Mouse (Mus musculus): ENCODE results near the gene Ascc3. TPM values are rescaled to one million over a fixed set of nuclear protein-coding genes. Genes with fewer than 3 reads are reported as not detected.

The Ascc3 gene
- polyA plus RNA-seq, 1 experiment: 17.8 TPM

- 90% methylated on average over 2 of the region's 2 CpGs for WGBS
- TF ChIP-seq CTCF (IDR thresholded peaks at IDR 0.05; ENCODE audit: insufficient read depth, low read length): no peak
- no peak overlapping the region for H3K4me3 ChIP-seq (replicated peaks; ENCODE audit: extremely low read depth, low read depth, low read length)
- no peak for DNase-seq
- no peaks in the 10 kb centered on the region for H3K4me1 ChIP-seq (ENCODE audit: control insufficient read depth, insufficient read depth, low read length)
Observed at GRCm38 (mm10) chr10:50806166-50806565, 213.7 kb downstream of the Ascc3 start.

- Histone ChIP-seq H3K4me1 (ENCODE audit: control insufficient read depth, insufficient read depth, low read length) (no peaks in the 10 kb centered on the region), H3K4me3 (replicated peaks; ENCODE audit: extremely low read depth, low read depth, low read length) (no peak overlapping the region)
- TF ChIP-seq CTCF (IDR thresholded peaks at IDR 0.05; ENCODE audit: insufficient read depth, low read length): no peak
- TF ChIP-seq POLR2A (IDR thresholded peaks at IDR 0.05; ENCODE audit: borderline replicate concordance, extremely low read depth, low read depth, low read length): no peak
- WGBS: 95% methylated on average over 1 of the region's 1 CpGs
- no peak for DNase-seq
Observed at GRCm38 (mm10) chr10:50822363-50822762, 229.9 kb downstream of the Ascc3 start.

DNA sequence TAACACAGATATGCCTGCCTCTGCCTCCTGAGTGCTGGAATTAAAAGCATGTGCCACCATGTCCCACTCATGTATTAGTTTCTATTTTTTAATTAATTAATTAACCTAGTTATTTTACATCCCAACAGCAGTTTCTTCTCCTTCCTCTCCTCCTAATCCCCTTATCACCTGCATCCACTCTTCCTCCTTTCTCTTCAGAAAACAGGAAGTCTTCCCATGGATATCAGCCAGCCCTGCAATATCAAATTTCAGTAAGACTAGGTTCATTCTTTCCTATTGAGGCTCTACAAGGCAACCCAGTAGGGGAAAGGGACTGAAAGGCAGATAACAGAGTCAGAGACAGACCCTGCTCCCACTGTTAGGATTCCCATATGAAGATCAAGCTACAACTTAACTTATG lies 234.4 kb downstream of the Ascc3 start:
- TF ChIP-seq POLR2A (IDR thresholded peaks at IDR 0.05; ENCODE audit: borderline replicate concordance, extremely low read depth, low read depth, low read length) (no peak), CTCF (IDR thresholded peaks at IDR 0.05; ENCODE audit: insufficient read depth, low read length) (no peak)
- DNase-seq: no peak
- H3K4me1 ChIP-seq (ENCODE audit: control insufficient read depth, insufficient read depth, low read length): no peaks in the 10 kb centered on the region
- H3K4me3 ChIP-seq (replicated peaks; ENCODE audit: extremely low read depth, low read depth, low read length): no peak overlapping the region

- DNase-seq: no peak
- no peak overlapping the region for H3K4me3 ChIP-seq (replicated peaks; ENCODE audit: extremely low read depth, low read depth, low read length)
- H3K4me1 ChIP-seq (ENCODE audit: control insufficient read depth, insufficient read depth, low read length): no peaks in the 10 kb centered on the region
- 82% methylated on average over 2 of the region's 2 CpGs for WGBS
- no peak for TF ChIP-seq POLR2A (IDR thresholded peaks at IDR 0.05; ENCODE audit: borderline replicate concordance, extremely low read depth, low read depth, low read length)
- no peak for TF ChIP-seq CTCF (IDR thresholded peaks at IDR 0.05; ENCODE audit: insufficient read depth, low read length)
Observed at GRCm38 (mm10) chr10:50834533-50834932, 242.1 kb downstream of the Ascc3 start.

DNA sequence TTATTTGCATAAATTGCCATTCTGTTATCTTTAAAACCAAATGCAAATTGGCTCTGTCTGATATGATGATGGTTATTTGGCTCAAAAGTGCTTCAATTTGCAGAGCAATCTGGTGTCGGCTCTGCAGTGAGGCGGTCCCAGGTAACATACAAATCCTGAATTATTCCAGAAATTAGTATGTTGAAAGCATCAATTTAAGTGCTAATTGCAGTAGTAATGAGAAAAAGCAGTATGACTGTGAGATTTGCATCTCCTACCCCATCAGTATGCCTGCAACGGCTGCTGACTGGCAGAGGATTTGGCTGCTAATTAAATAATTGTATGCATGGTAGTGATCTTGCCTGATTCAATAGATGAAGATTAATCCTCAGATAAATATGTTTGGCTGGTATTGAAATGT lies 250.9 kb downstream of the Ascc3 start:
- no peak for DNase-seq
- 92% methylated on average over 3 of the region's 3 CpGs for WGBS
- TF ChIP-seq POLR2A (IDR thresholded peaks at IDR 0.05; ENCODE audit: borderline replicate concordance, extremely low read depth, low read depth, low read length) (no peak), CTCF (IDR thresholded peaks at IDR 0.05; ENCODE audit: insufficient read depth, low read length) (no peak)
- Histone ChIP-seq H3K4me3 (replicated peaks; ENCODE audit: extremely low read depth, low read depth, low read length) (no peak overlapping the region), H3K4me1 (ENCODE audit: control insufficient read depth, insufficient read depth, low read length) (no peaks in the 10 kb centered on the region)

- H3K4me1 ChIP-seq (ENCODE audit: control insufficient read depth, insufficient read depth, low read length): 0 out of 2 replicates have a peak, but pooled peaks cover 4% of the 10 kb centered on the region
- DNase-seq: no peak
- no peak overlapping the region for H3K4me3 ChIP-seq (replicated peaks; ENCODE audit: extremely low read depth, low read depth, low read length)
- 51% methylated on average over 4 of the region's 4 CpGs for WGBS
- TF ChIP-seq CTCF (IDR thresholded peaks at IDR 0.05; ENCODE audit: insufficient read depth, low read length) (no peak), POLR2A (IDR thresholded peaks at IDR 0.05; ENCODE audit: borderline replicate concordance, extremely low read depth, low read depth, low read length) (no peak)
Observed at GRCm38 (mm10) chr10:50868202-50868601, 275.7 kb downstream of the Ascc3 start.

DNA sequence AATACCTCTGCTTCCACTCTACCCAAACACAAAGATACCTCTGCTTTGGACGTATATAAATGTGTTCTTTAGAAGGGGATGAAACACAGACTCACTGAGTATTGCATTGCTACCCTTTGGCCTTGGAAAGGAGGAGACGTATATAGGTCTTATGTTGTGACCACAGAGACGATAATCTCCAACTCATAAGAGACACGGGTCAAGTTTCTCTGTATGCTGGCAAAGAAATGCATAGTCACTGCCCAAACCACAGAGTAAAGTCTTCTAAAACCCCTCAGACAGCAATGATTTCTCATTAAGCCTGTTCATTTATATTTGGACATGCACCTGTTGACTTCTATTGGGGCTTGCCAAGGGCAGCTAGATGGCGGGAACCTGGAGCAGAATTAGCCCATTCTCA lies 284.5 kb downstream of the Ascc3 start:
- H3K4me3 ChIP-seq (replicated peaks; ENCODE audit: extremely low read depth, low read depth, low read length): no peak overlapping the region
- 75% methylated on average over 5 of the region's 5 CpGs for WGBS
- TF ChIP-seq CTCF (IDR thresholded peaks at IDR 0.05; ENCODE audit: insufficient read depth, low read length) (no peak), POLR2A (IDR thresholded peaks at IDR 0.05; ENCODE audit: borderline replicate concordance, extremely low read depth, low read depth, low read length) (no peak)
- no peak for DNase-seq
- no peaks in the 10 kb centered on the region for H3K4me1 ChIP-seq (ENCODE audit: control insufficient read depth, insufficient read depth, low read length)

DNA sequence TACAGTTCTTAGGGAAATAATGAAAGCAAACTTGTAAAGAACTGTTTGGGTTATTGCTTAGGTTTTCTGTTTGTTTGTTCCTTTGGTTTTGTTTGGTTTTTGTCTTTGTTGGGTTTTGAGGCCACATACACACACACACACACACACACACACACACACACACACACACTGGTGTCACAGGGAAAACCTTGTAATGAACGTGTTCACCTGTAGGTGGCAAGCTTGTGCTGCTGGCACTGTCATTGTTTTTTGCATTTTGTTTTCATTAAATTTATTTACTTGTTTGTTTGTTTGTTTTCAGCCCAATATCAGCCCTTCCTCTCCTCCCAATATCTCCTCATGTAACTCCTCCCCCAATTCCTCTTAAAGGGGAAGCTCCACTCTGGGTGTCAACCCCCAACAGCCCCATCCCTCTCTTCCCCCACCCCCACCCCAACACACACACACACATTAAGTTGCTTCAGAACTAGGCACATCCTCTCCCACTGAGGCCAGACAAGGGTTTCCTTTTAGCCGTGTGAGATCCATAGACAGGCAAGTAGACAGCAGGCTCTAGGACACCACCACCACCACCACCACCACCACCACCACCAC lies 289.1 kb downstream of the Ascc3 start:
- TF ChIP-seq CTCF (IDR thresholded peaks at IDR 0.05; ENCODE audit: insufficient read depth, low read length) (peak; percentile 21; the same call in 1 of the 2 replicates), POLR2A (IDR thresholded peaks at IDR 0.05; ENCODE audit: borderline replicate concordance, extremely low read depth, low read depth, low read length) (no peak)
- Histone ChIP-seq H3K4me1 (ENCODE audit: control insufficient read depth, insufficient read depth, low read length) (no peaks in the 10 kb centered on the region), H3K4me3 (replicated peaks; ENCODE audit: extremely low read depth, low read depth, low read length) (no peak overlapping the region)
- no peak for DNase-seq
- whole genome bisulfite sequencing: 33% methylated on average over 2 of the region's 2 CpGs

- WGBS: 91% methylated on average over 2 of the region's 2 CpGs
- DNase-seq: no peak
- H3K4me3 ChIP-seq (replicated peaks; ENCODE audit: extremely low read depth, low read depth, low read length): no peak overlapping the region
- TF ChIP-seq POLR2A (IDR thresholded peaks at IDR 0.05; ENCODE audit: borderline replicate concordance, extremely low read depth, low read depth, low read length) (no peak), CTCF (IDR thresholded peaks at IDR 0.05; ENCODE audit: insufficient read depth, low read length) (no peak)
- no peaks in the 10 kb centered on the region for H3K4me1 ChIP-seq (ENCODE audit: control insufficient read depth, insufficient read depth, low read length)
Observed at GRCm38 (mm10) chr10:50882366-50882765, 289.9 kb downstream of the Ascc3 start.

- DNase-seq: no peak
- no peak overlapping the region for H3K4me3 ChIP-seq (replicated peaks; ENCODE audit: extremely low read depth, low read depth, low read length)
- no peaks in the 10 kb centered on the region for H3K4me1 ChIP-seq (ENCODE audit: control insufficient read depth, insufficient read depth, low read length)
- WGBS: 63% methylated on average over 4 of the region's 4 CpGs
- no peak for TF ChIP-seq POLR2A (IDR thresholded peaks at IDR 0.05; ENCODE audit: borderline replicate concordance, extremely low read depth, low read depth, low read length)
- TF ChIP-seq CTCF (IDR thresholded peaks at IDR 0.05; ENCODE audit: insufficient read depth, low read length): no peak
Observed at GRCm38 (mm10) chr10:50886305-50886704, 293.8 kb downstream of the Ascc3 start.
